Mouse (Mus musculus): ENCODE data around the gene Gm10563. TPM values are rescaled to one million over a fixed set of nuclear protein-coding genes. Genes with fewer than 3 reads are reported as not detected.
A peak's percentile ranks its signal among the peaks of the same experiment; 100 is the strongest.

Gene Gm10563
- total and polyA plus RNA-seq, 2 experiments from 2014 or later: not detected

GRCm38 (mm10) chr4:155660641-155661040 lies 15.4 kb upstream of the Gm10563 start:
- no peak overlapping the region for H3K27ac ChIP-seq (ENCODE audit: low read depth, low read length)
- no peaks in the 10 kb centered on the region for H3K9me3 ChIP-seq (ENCODE audit: low read length)
- no peak overlapping the region for H3K4me3 ChIP-seq (ENCODE audit: low read depth, low read length)
- no peak overlapping the region for H3K9ac ChIP-seq (replicated peaks; ENCODE audit: low read length, poor library complexity, severe bottlenecking)
- 81% methylated on average over 12 of the region's 12 CpGs for WGBS
- ATAC-seq (ENCODE audit: low FRiP score): no peak
- no peaks in the 10 kb centered on the region for H3K4me1 ChIP-seq (ENCODE audit: insufficient read depth, low read length)
- H3K36me3 ChIP-seq (ENCODE audit: insufficient read depth, low read length): peaks cover 73% of the 10 kb centered on the region
- no peak for TF ChIP-seq CTCF (IDR thresholded peaks at IDR 0.05)
- H3K4me2 ChIP-seq (ENCODE audit: low read depth, low read length, poor library complexity, severe bottlenecking): no peak overlapping the region
- peaks cover 11% of the 10 kb centered on the region for H3K27me3 ChIP-seq (ENCODE audit: insufficient read depth, low read length)
- no peak for DNase-seq (ENCODE audit: low spot score)

GRCm38 (mm10) chr4:155658961-155659360 lies 13.8 kb upstream of the Gm10563 start:
- Histone ChIP-seq H3K9me3 (ENCODE audit: low read length) (no peaks in the 10 kb centered on the region), H3K36me3 (ENCODE audit: insufficient read depth, low read length) (peaks cover 70% of the 10 kb centered on the region), H3K27me3 (ENCODE audit: insufficient read depth, low read length) (peaks cover 24% of the 10 kb centered on the region), H3K4me1 (ENCODE audit: insufficient read depth, low read length) (no peaks in the 10 kb centered on the region), H3K4me2 (ENCODE audit: low read depth, low read length, poor library complexity, severe bottlenecking) (no peak overlapping the region), H3K9ac (replicated peaks; ENCODE audit: low read length, poor library complexity, severe bottlenecking) (no peak overlapping the region), H3K27ac (ENCODE audit: low read depth, low read length) (no peak overlapping the region), H3K4me3 (ENCODE audit: low read depth, low read length) (no peak overlapping the region)
- no peak for TF ChIP-seq CTCF (IDR thresholded peaks at IDR 0.05)
- DNase-seq (ENCODE audit: low spot score) (no peak), ATAC-seq (ENCODE audit: low FRiP score) (no peak)
- 92% methylated on average over 10 of the region's 10 CpGs for WGBS

DNA sequence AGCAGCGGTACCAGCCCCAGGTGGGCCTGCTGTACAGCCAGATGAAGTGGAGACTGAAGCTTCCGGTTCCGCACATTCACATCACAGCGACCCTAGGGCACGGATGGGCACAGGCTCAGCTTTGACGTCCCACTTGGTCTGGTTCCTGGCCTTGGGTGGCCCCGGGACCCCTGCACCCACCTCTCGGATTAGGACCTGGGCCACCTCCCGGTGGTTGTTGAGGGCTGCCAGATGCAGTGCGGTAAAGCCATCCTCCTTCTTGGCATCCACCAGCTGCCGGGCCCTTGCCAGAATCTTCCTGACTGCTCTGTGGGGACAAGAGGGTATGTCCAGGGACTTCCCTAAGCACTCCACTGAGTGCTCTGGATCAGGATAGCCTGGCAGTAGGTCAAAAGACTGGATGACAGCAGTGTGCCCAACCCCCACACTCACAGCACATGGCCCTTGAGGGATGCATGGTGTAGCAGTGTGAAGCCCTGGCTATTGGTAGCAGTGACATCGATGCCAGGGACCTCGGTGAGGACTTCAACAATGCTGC lies 11.1 kb upstream of the Gm10563 start:
- peaks cover 37% of the 10 kb centered on the region for H3K27me3 ChIP-seq (ENCODE audit: insufficient read depth, low read length)
- ATAC-seq (ENCODE audit: low FRiP score) (no peak), DNase-seq (ENCODE audit: low spot score) (no peak)

GRCm38 (mm10) chr4:155654456-155655298 lies 9.5 kb upstream of the Gm10563 start:
- Histone ChIP-seq H3K36me3 (ENCODE audit: insufficient read depth, low read length) (peaks cover 67% of the 10 kb centered on the region), H3K9ac (replicated peaks; ENCODE audit: low read length, poor library complexity, severe bottlenecking) (peak overlapping the region; percentile 29; the same call in 1 of the 2 replicates)
- no peak for ATAC-seq (ENCODE audit: low FRiP score)

More for the DNA sequence above, 11.1 kb upstream of the Gm10563 start:
- Histone ChIP-seq H3K9me3 (ENCODE audit: low read length) (no peaks in the 10 kb centered on the region), H3K4me2 (ENCODE audit: low read depth, low read length, poor library complexity, severe bottlenecking) (no peak overlapping the region), H3K4me1 (ENCODE audit: insufficient read depth, low read length) (peaks cover 3% of the 10 kb centered on the region; the same call in 1 of the 2 replicates), H3K36me3 (ENCODE audit: insufficient read depth, low read length) (peaks cover 67% of the 10 kb centered on the region), H3K27ac (ENCODE audit: low read depth, low read length) (no peak overlapping the region), H3K9ac (replicated peaks; ENCODE audit: low read length, poor library complexity, severe bottlenecking) (no peak overlapping the region), H3K4me3 (ENCODE audit: low read depth, low read length) (no peak overlapping the region)
- WGBS: 94% methylated on average over 13 of the region's 13 CpGs
- no peak for TF ChIP-seq CTCF (IDR thresholded peaks at IDR 0.05)

GRCm38 (mm10) chr4:155654183-155654455 lies 8.9 kb upstream of the Gm10563 start:
- no peak for TF ChIP-seq CTCF (IDR thresholded peaks at IDR 0.05)
- Histone ChIP-seq H3K27ac (ENCODE audit: low read depth, low read length) (no peak overlapping the region), H3K27me3 (ENCODE audit: insufficient read depth, low read length) (peaks cover 44% of the 10 kb centered on the region), H3K4me3 (ENCODE audit: low read depth, low read length) (no peak overlapping the region), H3K4me1 (ENCODE audit: insufficient read depth, low read length) (peaks cover 3% of the 10 kb centered on the region; the same call in 1 of the 2 replicates), H3K36me3 (ENCODE audit: insufficient read depth, low read length) (peaks cover 67% of the 10 kb centered on the region), H3K4me2 (ENCODE audit: low read depth, low read length, poor library complexity, severe bottlenecking) (peak overlapping the region; percentile 61), H3K9ac (replicated peaks; ENCODE audit: low read length, poor library complexity, severe bottlenecking) (0 out of 2 replicates have a peak overlapping the region, but pooled peaks have one; percentile 29), H3K9me3 (ENCODE audit: low read length) (no peaks in the 10 kb centered on the region)
- DNase-seq (ENCODE audit: low spot score) (no peak), ATAC-seq (ENCODE audit: low FRiP score) (no peak)
- WGBS: 18% methylated on average over 6 of the region's 6 CpGs

More at GRCm38 (mm10) chr4:155654456-155655298, 9.5 kb upstream of the Gm10563 start:
- no peak overlapping the region for H3K27ac ChIP-seq (ENCODE audit: low read depth, low read length)
- DNase-seq (ENCODE audit: low spot score): peak; percentile 28
- H3K4me1 ChIP-seq (ENCODE audit: insufficient read depth, low read length): peaks cover 3% of the 10 kb centered on the region; the same call in 1 of the 2 replicates
- H3K4me3 ChIP-seq (ENCODE audit: low read depth, low read length): peak overlapping the region; percentile 13; the same call in 1 of the 2 replicates
- no peaks in the 10 kb centered on the region for H3K9me3 ChIP-seq (ENCODE audit: low read length)
- peaks cover 44% of the 10 kb centered on the region for H3K27me3 ChIP-seq (ENCODE audit: insufficient read depth, low read length)
- TF ChIP-seq CTCF (IDR thresholded peaks at IDR 0.05): no peak
- WGBS: 12% methylated on average over 49 of the region's 52 CpGs
- peak overlapping the region; percentile 30 for H3K4me2 ChIP-seq (ENCODE audit: low read depth, low read length, poor library complexity, severe bottlenecking)

Data from midbrain, postnatal 0 days (tissue).